Mouse (Mus musculus) olfactory bulb, adult 2 months (tissue): Measurements from ENCODE around the gene Krt79.
A peak's percentile ranks its signal among the peaks of the same experiment; 100 is the strongest.

ENCODE experiments used
- CTCF ChIP-seq: fragments of 200-500 bp; IDR thresholded peaks from 2 replicates; pipeline ENCODE4 v1.5.1; 2012; ENCODE audit warnings: low read depth, mild to moderate bottlenecking, low read length, moderate library complexity; ENCODE audit not compliant: insufficient read depth
- POLR2A ChIP-seq: fragments of 200-500 bp; IDR thresholded peaks from 2 replicates; pipeline ENCODE4 v1.6.1; 2012; ENCODE audit warnings: mild to moderate bottlenecking, low read depth, low read length, moderate library complexity; ENCODE audit not compliant: insufficient read depth

- TF ChIP-seq POLR2A (no peak), CTCF (peak; percentile 88)
Measured at GRCm38 (mm10) chr15:101983949-101984601, 44.0 kb upstream of the Krt79 start.
